Mouse (Mus musculus): Measurements from ENCODE around the gene Tex46.

- no peak for TF ChIP-seq EP300 (IDR thresholded peaks at IDR 0.05; ENCODE audit: low read depth)
- TF ChIP-seq CTCF (IDR thresholded peaks at IDR 0.05; ENCODE audit: low read depth) = no peak
These were observed 21.2 kb downstream of the Tex46 start for GRCm38 (mm10) chr4:136631237-136631994.
